Mouse (Mus musculus) ES-E14 (cell line): ENCODE data around the gene Dagla. TPM values are rescaled to one million over a fixed set of nuclear protein-coding genes. Genes with fewer than 3 reads are reported as not detected.

Source experiments
- DNase-seq: peaks from one replicate; pipeline ENCODE4 v3.0.0-alpha.2; 2013; ENCODE audit warnings: low read depth, low spot score
- H3K27ac ChIP-seq: 2 replicates; pipeline ENCODE4 v1.5.1; 2012; ENCODE audit warnings: low read depth, mild to moderate bottlenecking, low read length, moderate library complexity, mixed read lengths; ENCODE audit not compliant: poor library complexity, insufficient read depth, severe bottlenecking
- H3K36me3 ChIP-seq: 2 replicates; pipeline ENCODE4 v1.6.1; 2012; ENCODE audit warnings: mild to moderate bottlenecking, low read length, moderate library complexity, mixed read lengths; ENCODE audit not compliant: control insufficient read depth, poor library complexity, insufficient read depth, severe bottlenecking
- H3K4me1 ChIP-seq, 2 experiments: fragments of 150-350 bp in 1 of 2; sonication (generic) in 1 of 2; 2 replicates each; pipeline ENCODE4 v1.6.1; 2012; ENCODE audit warnings: low read length in 2 of 2, mild to moderate bottlenecking in 1 of 2, mixed read lengths in 1 of 2; ENCODE audit not compliant: control insufficient read depth in 2 of 2, insufficient read depth in 2 of 2, poor library complexity in 1 of 2
- H3K4me3 ChIP-seq, 2 experiments: fragments of 150-350 bp in 1 of 2; sonication (generic) in 1 of 2; 2 replicates each; pipeline ENCODE4 v1.5.1; 2012; ENCODE audit warnings: low read length in 2 of 2, low read depth in 1 of 2, mild to moderate bottlenecking in 1 of 2, mixed read lengths in 1 of 2; ENCODE audit not compliant: insufficient read depth in 1 of 2, poor library complexity in 1 of 2, severe bottlenecking in 1 of 2
- H3K9ac ChIP-seq: 2 replicates; pipeline ENCODE4 v1.6.1; 2012; ENCODE audit warnings: low read depth, mild to moderate bottlenecking, low read length, mixed read lengths; ENCODE audit not compliant: poor library complexity, insufficient read depth, severe bottlenecking
- H3K9me3 ChIP-seq: fragments of 150-350 bp; sonication (generic); 2 replicates; pipeline ENCODE4 v1.6.1; 2012; ENCODE audit warnings: low read depth, mild to moderate bottlenecking, low read length; ENCODE audit not compliant: control insufficient read depth, insufficient read depth
- CHD2 ChIP-seq: IDR thresholded peaks from 2 replicates; pipeline ENCODE4 v1.6.1; 2014; ENCODE audit warnings: mild to moderate bottlenecking, low read depth, low read length, inconsistent platforms
- HCFC1 ChIP-seq: IDR thresholded peaks from 2 replicates; pipeline ENCODE4 v1.6.1; 2012; ENCODE audit warnings: low read length, inconsistent platforms, borderline replicate concordance; ENCODE audit not compliant: insufficient read depth
- MAFK ChIP-seq: IDR thresholded peaks from 2 replicates; pipeline ENCODE4 v1.6.1; 2014; ENCODE audit warnings: mild to moderate bottlenecking, low read depth, low read length, inconsistent platforms; ENCODE audit not compliant: insufficient read depth
- ZC3H11A ChIP-seq: IDR thresholded peaks from 2 replicates; pipeline ENCODE4 v1.6.1; 2012; ENCODE audit warnings: low read depth, mild to moderate bottlenecking, inconsistent platforms, low read length, borderline replicate concordance
- ZNF384 ChIP-seq: IDR thresholded peaks from 2 replicates; pipeline ENCODE4 v1.6.1; 2012; ENCODE audit warnings: low read depth, low read length, inconsistent platforms
- in situ Hi-C, 2 experiments: fragments of 600-800 bp; cut with MboI; formaldehyde crosslinking; loops; one replicate each; pipeline ENCODE4 v1.15.1; 2025; ENCODE audit warnings: low sequenced_read_pairs in 2 of 2, inconsistent platforms in 1 of 2; ENCODE audit not compliant: unreplicated experiment in 2 of 2
- total RNA-seq: library from RNA; depleted of rRNA; stranded (reverse); fragments of 300-350 nt; gene quantifications from 2 replicates; pipeline ENCODE4 v1.2.3, GENCODE M21; 2012; rRNA removed

The Dagla gene
- 1.2 and 1.6 TPM in 2 replicates for total RNA-seq

DNA sequence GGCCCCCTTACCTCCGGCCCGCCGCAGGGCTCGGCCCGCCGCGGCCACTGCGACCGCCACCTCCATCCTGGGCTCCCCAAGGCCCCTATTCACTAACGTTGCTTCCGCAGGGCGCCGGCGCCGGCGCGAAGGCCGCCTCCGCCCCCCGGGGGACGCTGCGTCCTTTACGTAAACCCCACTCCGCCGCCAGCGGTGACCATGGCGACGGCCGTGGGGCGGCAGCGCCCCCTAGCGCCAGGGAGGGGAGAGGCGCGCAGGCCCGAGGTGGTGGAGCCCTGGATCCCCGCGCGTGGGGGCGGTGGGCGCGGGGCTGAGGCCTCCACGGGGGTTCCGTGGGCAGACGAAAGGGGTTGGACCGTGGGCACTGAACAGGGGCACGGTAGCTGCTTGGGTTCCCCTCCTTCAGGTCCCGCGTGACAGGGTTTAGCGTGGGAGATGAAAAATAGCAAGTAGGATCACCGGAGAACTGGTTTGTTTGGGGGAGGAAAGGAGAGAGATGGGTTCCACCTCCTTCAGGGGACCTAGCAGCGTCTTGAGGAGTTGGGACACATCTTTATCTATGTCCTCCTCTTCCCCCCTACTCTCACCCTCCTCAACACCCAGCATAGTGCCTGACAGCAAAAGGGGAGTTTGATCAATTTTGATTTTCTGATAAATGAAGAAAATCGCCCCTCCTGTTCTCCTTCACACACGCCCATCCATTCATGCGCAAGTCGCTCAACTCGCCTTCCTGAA lies at the start of gene Dagla:
TSS of gene Dagla (minus strand) at position 68 of the 735 bp plus-strand sequence.
- no peak for TF ChIP-seq ZNF384
- no peak for TF ChIP-seq MAFK
- in situ Hi-C loops: no loop called here
- Histone ChIP-seq H3K9me3 (no peaks in the 10 kb centered on the region), H3K9ac (peak within 1 kb of the TSS; percentile 66), H3K27ac (no peak within 1 kb of the TSS), H3K36me3 (no peaks in the 10 kb centered on the region), H3K4me1 (peaks cover 0 to 10% of the 10 kb centered on the region in 2 experiments; a peak in 1 of 4 replicates), H3K4me3 (peak within 1 kb of the TSS in 1 of 2 experiments; percentile 78; a peak in 2 of 4 replicates)
- peak; percentile 33 for DNase-seq

DNA sequence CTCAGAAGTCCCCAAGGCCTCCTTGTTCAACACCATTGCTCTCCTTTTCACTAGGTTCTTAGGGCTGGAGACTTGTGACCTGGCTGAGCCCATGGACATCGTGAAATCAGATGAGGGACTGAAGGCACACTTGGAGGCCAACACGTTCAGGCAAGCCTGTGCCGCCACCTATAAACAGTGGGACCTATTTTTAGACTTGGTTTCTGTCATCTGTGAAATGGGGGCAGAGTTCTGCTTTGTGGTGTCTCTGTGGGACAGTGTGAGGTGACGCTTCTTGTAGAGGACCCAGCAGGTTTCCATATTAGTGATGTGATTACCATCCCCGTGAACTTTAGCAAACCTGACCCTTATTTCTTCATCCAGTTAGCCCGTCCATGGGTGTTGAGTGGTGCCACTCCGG lies 47.5 kb upstream of the Dagla start:
- Histone ChIP-seq H3K4me1 (peaks cover 4 to 11% of the 10 kb centered on the region in 2 experiments; a peak in 2 of 4 replicates), H3K36me3 (no peaks in the 10 kb centered on the region), H3K9me3 (no peaks in the 10 kb centered on the region), H3K4me3 (no peak overlapping the region), H3K27ac (no peak overlapping the region), H3K9ac (no peak overlapping the region)
- in situ Hi-C loops: no loop called here
- no peak for DNase-seq
- TF ChIP-seq MAFK: no peak

DNA sequence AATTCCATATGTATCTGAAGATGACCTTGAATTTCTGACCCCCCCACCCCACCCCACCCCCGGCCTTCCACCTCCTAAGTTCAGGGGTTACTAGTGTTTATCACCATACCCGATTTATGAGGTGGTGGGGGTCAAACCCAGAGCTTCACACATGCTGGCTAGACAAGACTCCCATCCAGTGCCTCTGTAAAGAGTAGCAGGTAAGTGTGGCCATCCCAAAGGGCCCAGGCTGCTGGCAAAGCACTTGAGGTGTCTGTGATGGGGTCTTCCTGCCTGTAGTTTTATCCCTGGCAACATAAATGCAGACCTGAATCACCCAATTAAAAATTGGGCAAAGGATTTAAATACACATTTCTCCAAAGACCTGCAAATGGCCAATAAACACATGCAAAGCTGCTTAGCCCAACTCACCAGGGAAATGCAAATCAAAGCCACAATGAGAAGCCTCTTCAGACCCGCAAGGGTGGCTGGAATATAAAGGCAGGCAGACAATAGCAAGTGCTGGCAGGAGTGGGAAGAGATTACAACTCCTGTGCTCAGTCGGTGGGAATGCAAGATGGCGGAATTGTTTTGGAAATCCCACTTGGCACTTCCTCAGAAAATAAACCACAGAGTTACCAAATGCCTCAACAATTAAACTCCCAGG lies 43.1 kb upstream of the Dagla start:
- TF ChIP-seq ZNF384 (no peak), CHD2 (no peak), HCFC1 (no peak), MAFK (no peak)
- no peaks in the 10 kb centered on the region for H3K36me3 ChIP-seq
- no peaks in the 10 kb centered on the region for H3K9me3 ChIP-seq
- H3K9ac ChIP-seq: no peak overlapping the region
- no peak overlapping the region for H3K27ac ChIP-seq
- peak; percentile 40 for DNase-seq
- H3K4me3 ChIP-seq: no peak overlapping the region
- in situ Hi-C loops: loop anchor here in 1 of 2 experiments (10.0 kb wide), 1 partner anchor 147 kb away; no protein-coding TSS in a partner anchor
- peaks cover 0 to 14% of the 10 kb centered on the region in 2 experiments; a peak in 2 of 4 replicates for H3K4me1 ChIP-seq

DNA sequence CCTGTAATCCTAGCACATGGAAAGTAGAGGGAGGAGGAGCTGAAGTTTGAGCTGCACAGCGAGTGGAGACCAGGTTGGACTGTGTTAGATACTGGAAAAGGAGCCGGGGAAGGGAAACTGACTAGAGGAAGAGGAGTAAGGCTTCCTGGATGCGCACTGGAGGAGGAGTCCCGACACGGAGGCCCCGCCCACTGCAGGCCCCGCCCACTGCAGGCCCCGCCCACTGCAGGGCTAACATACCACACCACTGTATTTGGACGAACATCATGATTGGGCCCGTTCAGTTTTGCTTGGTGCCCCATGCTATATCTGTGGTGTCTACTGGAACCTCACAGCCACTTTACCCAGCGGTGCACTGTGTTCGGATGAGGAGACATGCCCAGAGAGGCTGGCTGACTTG lies 41.0 kb upstream of the Dagla start:
- in situ Hi-C loops: loop anchor here in 1 of 2 experiments (10.0 kb wide), 1 partner anchor 149 kb away; no protein-coding TSS in a partner anchor
- peak; percentile 40 for DNase-seq
- H3K9ac ChIP-seq: no peak overlapping the region
- peak overlapping the region in 1 of 2 experiments; percentile 43; a peak in 1 of 4 replicates for H3K4me3 ChIP-seq
- no peaks in the 10 kb centered on the region for H3K9me3 ChIP-seq
- no peaks in the 10 kb centered on the region for H3K36me3 ChIP-seq
- peaks cover 0 to 17% of the 10 kb centered on the region in 2 experiments; a peak in 2 of 4 replicates for H3K4me1 ChIP-seq
- TF ChIP-seq MAFK (no peak), HCFC1 (no peak), CHD2 (no peak), ZNF384 (no peak), ZC3H11A (no peak)
- no peak overlapping the region for H3K27ac ChIP-seq
